Mouse (Mus musculus): Measurements from ENCODE around the gene Ppp2ca. TPM values are rescaled to one million over a fixed set of nuclear protein-coding genes. Genes with fewer than 3 reads are reported as not detected.

Gene Ppp2ca
- polyA plus RNA-seq (2015; fragmentation: Nextera tagmentation; extraction: Ambion mirVana), result 49.4 and 55.4 TPM in 2 replicates

DNA sequence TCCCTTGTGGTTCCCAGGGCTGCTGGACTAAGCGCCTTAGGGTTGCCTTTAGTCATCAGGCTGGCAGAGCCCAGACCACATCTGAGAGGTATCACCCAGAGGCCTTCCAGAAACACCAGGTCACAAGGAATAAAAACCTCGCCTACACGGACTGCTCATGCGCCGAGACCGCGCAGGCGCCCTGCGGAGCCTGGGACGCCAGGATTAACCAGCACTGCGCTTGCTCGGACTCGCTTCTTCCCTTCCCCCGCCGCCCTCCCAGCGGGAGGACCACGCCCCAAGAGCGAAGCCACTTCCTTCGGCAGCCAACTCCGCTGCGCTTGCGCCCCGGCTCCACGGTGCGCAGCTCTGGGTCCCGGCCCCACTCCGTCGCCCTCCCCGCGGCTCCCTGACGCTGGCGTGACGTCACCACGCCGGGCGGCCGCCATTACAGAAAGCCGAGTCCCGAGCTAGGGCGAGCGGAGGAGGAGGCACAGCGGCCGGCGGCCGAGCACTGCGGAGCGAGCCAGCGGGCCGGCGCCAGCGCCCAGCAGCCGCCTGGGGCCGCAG lies at the start of gene Ppp2ca:
TSS of gene Ppp2ca (plus strand) at position 284 of the 549 bp plus-strand sequence.

DNA sequence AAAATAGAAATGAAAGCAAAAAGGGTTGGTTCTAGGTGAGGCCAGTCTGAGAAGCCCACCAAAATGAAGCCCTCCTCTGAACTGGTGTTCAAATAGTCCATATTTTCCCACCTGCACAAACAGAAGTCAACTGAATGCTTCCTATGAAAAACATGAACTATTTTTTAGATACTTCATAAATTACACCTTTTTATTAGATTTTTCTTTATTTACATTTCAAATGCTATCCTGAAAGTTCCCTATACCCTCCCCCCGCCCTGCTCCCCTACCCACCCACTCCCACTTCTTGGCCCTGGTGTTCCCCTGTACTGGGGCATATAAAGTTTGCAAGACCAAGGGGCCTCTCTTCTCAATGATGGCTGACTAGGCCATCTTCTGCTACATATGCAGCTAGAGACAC lies 46.9 kb downstream of the Ppp2ca start, which contains the start of gene Olfr1373:
TSS of gene Olfr1373 (minus strand) at position 101 of the 400 bp plus-strand sequence.

Small RNA genes lying within 50 kb of the gene (microRNA-seq; reads per million reads assigned to microRNA genes)
- not detected for gene Gm24157
- gene Mir3061, result 20.4 reads per million, percentile 28 among the genes with 10 or more reads in this experiment

Other genes with a start within 250 kb of the Ppp2ca start
- 1.1 and 1.4 TPM in 2 replicates for gene Jade2, start 241.0 kb upstream of the Ppp2ca start, polyA plus RNA-seq (2015; fragmentation: Nextera tagmentation; extraction: Ambion mirVana)
- gene Cdkn2aipnl, start 131.0 kb upstream of the Ppp2ca start, polyA plus RNA-seq (2015; fragmentation: Nextera tagmentation; extraction: Ambion mirVana), result 39.8 and 46.2 TPM in 2 replicates
- 202 and 227 TPM in 2 replicates for gene Ube2b, start 97.9 kb upstream of the Ppp2ca start, polyA plus RNA-seq (2015; fragmentation: Nextera tagmentation; extraction: Ambion mirVana)
- gene Cdkl3, start 94.5 kb upstream of the Ppp2ca start, polyA plus RNA-seq (2015; fragmentation: Nextera tagmentation; extraction: Ambion mirVana), result 5.8 and 6.3 TPM in 2 replicates
- gene Olfr1373, start 46.8 kb downstream of the Ppp2ca start, polyA plus RNA-seq (2015; fragmentation: Nextera tagmentation; extraction: Ambion mirVana), result not detected in 2 replicates
- gene Olfr1371, start 115.3 kb downstream of the Ppp2ca start, polyA plus RNA-seq (2015; fragmentation: Nextera tagmentation; extraction: Ambion mirVana), result not detected in 2 replicates
- gene Skp1a, start 133.3 kb downstream of the Ppp2ca start, polyA plus RNA-seq (2015; fragmentation: Nextera tagmentation; extraction: Ambion mirVana), result 476 and 543 TPM in 2 replicates
- 3.3 and 4.6 TPM in 2 replicates for gene Tcf7, start 184.3 kb downstream of the Ppp2ca start, polyA plus RNA-seq (2015; fragmentation: Nextera tagmentation; extraction: Ambion mirVana)